Mouse (Mus musculus) neural tube, embryonic 15.5 days (tissue): ENCODE measurements at regions not wholly inside any gene's neighbourhood (a gene's known extent, or its start where the extent isn't known, plus 50 kb on each side); places are given as distances from the start of the nearest gene placed in this dataset.

Source experiments
- ATAC-seq: fragments of 200-750 bp; cut with Nextera tagmentation; 2 replicates; pipeline ENCODE4 v1.8.0; 2017; ENCODE audit warnings: mild to moderate bottlenecking, moderate TSS enrichment, moderate library complexity; ENCODE audit not compliant: low FRiP score
- H3K27ac ChIP-seq: fragments of 300-500 bp; sonication (generic); replicated peaks from 2 replicates; pipeline ENCODE4 v1.5.1; 2015; ENCODE audit warnings: mild to moderate bottlenecking, inconsistent platforms
- H3K27me3 ChIP-seq: fragments of 300-500 bp; sonication (generic); replicated peaks from 2 replicates; pipeline ENCODE4 v1.6.1; 2015; ENCODE audit warnings: inconsistent platforms
- H3K36me3 ChIP-seq: fragments of 300-500 bp; sonication (generic); 2 replicates; pipeline ENCODE4 v1.6.1; 2015; ENCODE audit warnings: inconsistent platforms
- H3K4me1 ChIP-seq: fragments of 300-500 bp; sonication (generic); 2 replicates; pipeline ENCODE4 v1.6.1; 2015; ENCODE audit warnings: inconsistent platforms
- H3K4me2 ChIP-seq: fragments of 300-500 bp; sonication (generic); 2 replicates; pipeline ENCODE4 v1.6.1; 2015; ENCODE audit warnings: inconsistent platforms, mild to moderate bottlenecking, moderate library complexity
- H3K4me3 ChIP-seq: fragments of 300-500 bp; sonication (generic); replicated peaks from 2 replicates; pipeline ENCODE4 v1.5.1; 2015; ENCODE audit warnings: mild to moderate bottlenecking, inconsistent platforms
- H3K9ac ChIP-seq: fragments of 300-500 bp; sonication (generic); replicated peaks from 2 replicates; pipeline ENCODE4 v1.6.1; 2015; ENCODE audit warnings: mild to moderate bottlenecking, inconsistent platforms
- H3K9me3 ChIP-seq: fragments of 300-500 bp; sonication (generic); replicated peaks from 2 replicates; pipeline ENCODE4 v1.6.1; 2016; ENCODE audit warnings: inconsistent platforms
- WGBS: fragments of 180-500 bp; shearing (Covaris S2); methylation state at CpG from one replicate; pipeline ENCODE4 v1.1.7; 2015; ENCODE audit warnings: mixed read lengths; 5-methylcytosine and 5-hydroxymethylcytosine counted together

- ATAC-seq: peak; percentile 45; the same call in 1 of the 2 replicates
- no peak overlapping the region for H3K4me3 ChIP-seq
- no peaks in the 10 kb centered on the region for H3K36me3 ChIP-seq
- H3K4me1 ChIP-seq: peaks cover 16% of the 10 kb centered on the region
- no peaks in the 10 kb centered on the region for H3K9me3 ChIP-seq
- WGBS: 35% methylated on average over 10 of the region's 10 CpGs
- no peak overlapping the region for H3K27ac ChIP-seq
- H3K27me3 ChIP-seq: no peaks in the 10 kb centered on the region
- H3K4me2 ChIP-seq: no peak overlapping the region
- H3K9ac ChIP-seq: no peak overlapping the region
Measured at GRCm38 (mm10) chr6:52417439-52418124, 104.3 kb downstream of the Evx1 start.

GRCm38 (mm10) chr6:52418451-52419170 lies 105.3 kb downstream of the Evx1 start:
- no peaks in the 10 kb centered on the region for H3K27me3 ChIP-seq
- H3K4me2 ChIP-seq: no peak overlapping the region
- no peak overlapping the region for H3K9ac ChIP-seq
- H3K4me1 ChIP-seq: peaks cover 16% of the 10 kb centered on the region
- 0 out of 2 replicates have a peak, but pooled peaks have one; percentile 7 for ATAC-seq
- no peak overlapping the region for H3K4me3 ChIP-seq
- H3K9me3 ChIP-seq: no peaks in the 10 kb centered on the region
- no peaks in the 10 kb centered on the region for H3K36me3 ChIP-seq
- no peak overlapping the region for H3K27ac ChIP-seq
- WGBS: 41% methylated on average over 12 of the region's 12 CpGs

- 88% methylated on average over 7 of the region's 7 CpGs for WGBS
- ATAC-seq: no peak
- no peaks in the 10 kb centered on the region for H3K27me3 ChIP-seq
Measured at GRCm38 (mm10) chr6:52420276-52420970, 107.1 kb downstream of the Evx1 start.

GRCm38 (mm10) chr6:52421771-52422170 lies 108.5 kb downstream of the Evx1 start:
- no peak overlapping the region for H3K27ac ChIP-seq
- H3K4me2 ChIP-seq: no peak overlapping the region
- H3K4me3 ChIP-seq: no peak overlapping the region
- no peak for ATAC-seq
- H3K4me1 ChIP-seq: peaks cover 16% of the 10 kb centered on the region
- 88% methylated on average over 6 of the region's 6 CpGs for WGBS
- no peaks in the 10 kb centered on the region for H3K36me3 ChIP-seq
- H3K9me3 ChIP-seq: no peaks in the 10 kb centered on the region
- H3K27me3 ChIP-seq: no peaks in the 10 kb centered on the region
- H3K9ac ChIP-seq: no peak overlapping the region

More at GRCm38 (mm10) chr6:52420276-52420970, 107.1 kb downstream of the Evx1 start:
- Histone ChIP-seq H3K27ac (no peak overlapping the region), H3K36me3 (no peaks in the 10 kb centered on the region), H3K4me2 (no peak overlapping the region), H3K9me3 (no peaks in the 10 kb centered on the region), H3K9ac (no peak overlapping the region), H3K4me3 (no peak overlapping the region), H3K4me1 (peaks cover 16% of the 10 kb centered on the region)

GRCm38 (mm10) chr6:52422686-52423085 lies 109.4 kb downstream of the Evx1 start:
- no peaks in the 10 kb centered on the region for H3K36me3 ChIP-seq
- H3K4me3 ChIP-seq: no peak overlapping the region
- 60% methylated on average over 10 of the region's 10 CpGs for WGBS
- no peak overlapping the region; the same call in 1 of the 2 replicates for H3K27ac ChIP-seq
- H3K27me3 ChIP-seq: no peaks in the 10 kb centered on the region
- no peak overlapping the region for H3K4me2 ChIP-seq
- no peak overlapping the region for H3K9ac ChIP-seq
- H3K4me1 ChIP-seq: peaks cover 9% of the 10 kb centered on the region
- no peaks in the 10 kb centered on the region for H3K9me3 ChIP-seq
- ATAC-seq: peak; percentile 53; the same call in 1 of the 2 replicates

- no peaks in the 10 kb centered on the region for H3K9me3 ChIP-seq
- no peak overlapping the region for H3K27ac ChIP-seq
- no peak for ATAC-seq
Measured at GRCm38 (mm10) chr6:52423581-52424107, 110.3 kb downstream of the Evx1 start.

GRCm38 (mm10) chr6:52424440-52424839 lies 111.1 kb downstream of the Evx1 start:
- no peak overlapping the region for H3K9ac ChIP-seq
- no peak overlapping the region for H3K27ac ChIP-seq
- H3K4me1 ChIP-seq: 0 out of 2 replicates have a peak, but pooled peaks cover 2% of the 10 kb centered on the region
- 95% methylated on average over 5 of the region's 5 CpGs for WGBS
- no peaks in the 10 kb centered on the region for H3K9me3 ChIP-seq
- H3K4me3 ChIP-seq: no peak overlapping the region
- no peaks in the 10 kb centered on the region for H3K27me3 ChIP-seq
- H3K4me2 ChIP-seq: no peak overlapping the region
- no peaks in the 10 kb centered on the region for H3K36me3 ChIP-seq
- ATAC-seq: no peak

More at GRCm38 (mm10) chr6:52423581-52424107, 110.3 kb downstream of the Evx1 start:
- WGBS: 81% methylated on average over 7 of the region's 7 CpGs
- Histone ChIP-seq H3K4me3 (no peak overlapping the region), H3K4me2 (no peak overlapping the region), H3K9ac (no peak overlapping the region), H3K36me3 (no peaks in the 10 kb centered on the region), H3K27me3 (no peaks in the 10 kb centered on the region), H3K4me1 (0 out of 2 replicates have a peak, but pooled peaks cover 3% of the 10 kb centered on the region)

- Histone ChIP-seq H3K9me3 (no peaks in the 10 kb centered on the region), H3K9ac (no peak overlapping the region), H3K27me3 (no peaks in the 10 kb centered on the region), H3K4me3 (no peak overlapping the region), H3K36me3 (no peaks in the 10 kb centered on the region), H3K4me1 (0 out of 2 replicates have a peak, but pooled peaks cover 2% of the 10 kb centered on the region), H3K27ac (no peak overlapping the region), H3K4me2 (no peak overlapping the region)
- 97% methylated on average over 4 of the region's 4 CpGs for WGBS
- ATAC-seq: no peak
Measured at GRCm38 (mm10) chr6:52425082-52425481, 111.8 kb downstream of the Evx1 start.

GRCm38 (mm10) chr6:52428489-52429203 lies 115.3 kb downstream of the Evx1 start:
- 77% methylated on average over 11 of the region's 11 CpGs for WGBS
- Histone ChIP-seq H3K27ac (no peak overlapping the region), H3K4me3 (no peak overlapping the region)

GRCm38 (mm10) chr6:52429204-52429552 lies 115.9 kb downstream of the Evx1 start:
- H3K4me3 ChIP-seq: no peak overlapping the region
- H3K4me2 ChIP-seq: no peak overlapping the region
- H3K9me3 ChIP-seq: no peaks in the 10 kb centered on the region
- H3K9ac ChIP-seq: no peak overlapping the region
- no peaks in the 10 kb centered on the region for H3K27me3 ChIP-seq
- H3K27ac ChIP-seq: no peak overlapping the region
- H3K4me1 ChIP-seq: no peaks in the 10 kb centered on the region
- H3K36me3 ChIP-seq: no peaks in the 10 kb centered on the region
- 87% methylated on average over 5 of the region's 5 CpGs for WGBS
- ATAC-seq: no peak

More at GRCm38 (mm10) chr6:52428489-52429203, 115.3 kb downstream of the Evx1 start:
- ATAC-seq: no peak
- no peaks in the 10 kb centered on the region for H3K27me3 ChIP-seq
- no peak overlapping the region for H3K9ac ChIP-seq
- no peak overlapping the region for H3K4me2 ChIP-seq
- H3K9me3 ChIP-seq: no peaks in the 10 kb centered on the region
- H3K4me1 ChIP-seq: no peaks in the 10 kb centered on the region
- no peaks in the 10 kb centered on the region for H3K36me3 ChIP-seq

- no peak overlapping the region for H3K4me3 ChIP-seq
- H3K27me3 ChIP-seq: no peaks in the 10 kb centered on the region
- no peaks in the 10 kb centered on the region for H3K4me1 ChIP-seq
- no peak overlapping the region for H3K9ac ChIP-seq
- WGBS: 83% methylated on average over 2 of the region's 2 CpGs
- ATAC-seq: no peak
- no peak overlapping the region for H3K4me2 ChIP-seq
- H3K36me3 ChIP-seq: no peaks in the 10 kb centered on the region
- no peak overlapping the region for H3K27ac ChIP-seq
- no peaks in the 10 kb centered on the region for H3K9me3 ChIP-seq
Measured at GRCm38 (mm10) chr6:52433234-52433633, 119.9 kb downstream of the Evx1 start.
